Mouse (Mus musculus) lung, postnatal 0 days (tissue): ENCODE data around the gene Ubap2. TPM values are rescaled to one million over a fixed set of nuclear protein-coding genes. Genes with fewer than 3 reads are reported as not detected.

Experiments used
- ATAC-seq: fragments of 200-750 bp; cut with Nextera tagmentation; 2 replicates; pipeline ENCODE4 v1.8.0; 2017; ENCODE audit warnings: moderate library complexity
- DNase-seq: peaks from one replicate; pipeline ENCODE4 v3.0.0-alpha.2; 2016; ENCODE audit warnings: low spot score
- H3K27ac ChIP-seq: fragments of 300-500 bp; sonication (generic); 2 replicates; pipeline ENCODE4 v1.5.1; 2014; ENCODE audit warnings: antibody characterized with exemption, mild to moderate bottlenecking, low read length, mixed read lengths
- H3K27me3 ChIP-seq: fragments of 300-500 bp; sonication (generic); replicated peaks from 2 replicates; pipeline ENCODE4 v1.6.1; 2014; ENCODE audit warnings: low read length, mixed read lengths; ENCODE audit not compliant: insufficient read depth
- H3K36me3 ChIP-seq: fragments of 300-500 bp; sonication (generic); 2 replicates; pipeline ENCODE4 v1.6.1; 2014; ENCODE audit warnings: low read length, mixed read lengths; ENCODE audit not compliant: insufficient read depth
- H3K4me1 ChIP-seq: fragments of 300-500 bp; sonication (generic); 2 replicates; pipeline ENCODE4 v1.6.1; 2014; ENCODE audit warnings: antibody characterized with exemption, low read depth, low read length, mixed read lengths; ENCODE audit not compliant: insufficient read depth
- H3K4me2 ChIP-seq: fragments of 300-500 bp; sonication (generic); replicated peaks from 2 replicates; pipeline ENCODE4 v1.6.1; 2014; ENCODE audit warnings: low read depth, mild to moderate bottlenecking, low read length, moderate library complexity, mixed read lengths
- H3K4me3 ChIP-seq: fragments of 300-500 bp; sonication (generic); 2 replicates; pipeline ENCODE4 v1.5.1; 2014; ENCODE audit warnings: low read depth, low read length
- H3K9ac ChIP-seq: fragments of 300-500 bp; sonication (generic); replicated peaks from 2 replicates; pipeline ENCODE4 v1.6.1; 2014; ENCODE audit warnings: low read depth, mild to moderate bottlenecking
- H3K9me3 ChIP-seq: fragments of 300-500 bp; sonication (generic); 2 replicates; pipeline ENCODE4 v1.6.1; 2016; ENCODE audit warnings: low read length, mixed read lengths
- CTCF ChIP-seq: IDR thresholded peaks from 2 replicates; pipeline ENCODE4 v1.5.1; 2016; ENCODE audit warnings: antibody characterized with exemption, mild to moderate bottlenecking
- EP300 ChIP-seq: IDR thresholded peaks from 2 replicates; pipeline ENCODE4 v1.6.1; 2016; ENCODE audit warnings: antibody characterized with exemption, mild to moderate bottlenecking, control low read depth
- WGBS: fragments of 180-500 bp; shearing (Covaris S2); extraction: QIAGEN DNeasy Blood & Tissue Kit; methylation state at CpG from one replicate; pipeline ENCODE4 v1.1.7; 2014; 5-methylcytosine and 5-hydroxymethylcytosine counted together
- polyA plus RNA-seq: library from polyadenylated mRNA; unstranded; fragments of >200 nt; fragmentation: Nextera tagmentation; extraction: Ambion mirVana; gene quantifications from 2 replicates; pipeline ENCODE4 v1.2.1, GENCODE M21; 2015

Gene Ubap2
- polyA plus RNA-seq, 1 experiment from 2014 or later, result 18.2 TPM

GRCm38 (mm10) chr4:41165693-41166475, 109.1 kb downstream of the Ubap2 start:
- H3K27ac ChIP-seq, result no peak overlapping the region
- H3K27me3 ChIP-seq, result no peaks in the 10 kb centered on the region
- H3K4me2 ChIP-seq, result no peak overlapping the region
- no peaks in the 10 kb centered on the region for H3K36me3 ChIP-seq
- ATAC-seq (peak; percentile 25; the same call in 1 of the 2 replicates), DNase-seq (peak; percentile 90)
- 59% methylated on average over 6 of the region's 6 CpGs for WGBS
- H3K9ac ChIP-seq, result no peak overlapping the region
- no peak overlapping the region for H3K4me3 ChIP-seq
- H3K9me3 ChIP-seq, result no peaks in the 10 kb centered on the region
- H3K4me1 ChIP-seq, result 0 out of 2 replicates have a peak, but pooled peaks cover 3% of the 10 kb centered on the region
- TF ChIP-seq EP300 (no peak), CTCF (peak; percentile 80)

- DNase-seq (no peak), ATAC-seq (no peak)
- Histone ChIP-seq H3K4me3 (no peak overlapping the region), H3K27ac (no peak overlapping the region), H3K9me3 (no peaks in the 10 kb centered on the region), H3K27me3 (no peaks in the 10 kb centered on the region), H3K36me3 (no peaks in the 10 kb centered on the region), H3K4me2 (no peak overlapping the region), H3K4me1 (0 out of 2 replicates have a peak, but pooled peaks cover 3% of the 10 kb centered on the region), H3K9ac (no peak overlapping the region)
- TF ChIP-seq CTCF, result no peak
- no peak for TF ChIP-seq EP300
- WGBS, result 48% methylated on average over 2 of the region's 2 CpGs
Observed at GRCm38 (mm10) chr4:41164974-41165373, 110.0 kb downstream of the Ubap2 start.

GRCm38 (mm10) chr4:41161232-41161631, 113.7 kb downstream of the Ubap2 start:
- Histone ChIP-seq H3K27me3 (no peaks in the 10 kb centered on the region), H3K4me1 (0 out of 2 replicates have a peak, but pooled peaks cover 8% of the 10 kb centered on the region), H3K9me3 (no peaks in the 10 kb centered on the region), H3K4me2 (no peak overlapping the region), H3K36me3 (no peaks in the 10 kb centered on the region), H3K9ac (no peak overlapping the region), H3K27ac (no peak overlapping the region), H3K4me3 (no peak overlapping the region)
- no peak for ATAC-seq
- TF ChIP-seq CTCF (no peak), EP300 (no peak)
- no peak for DNase-seq
- 99% methylated on average over 3 of the region's 3 CpGs for WGBS

- no peak for ATAC-seq
- Histone ChIP-seq H3K36me3 (no peaks in the 10 kb centered on the region), H3K27me3 (no peaks in the 10 kb centered on the region), H3K9ac (no peak overlapping the region), H3K4me2 (no peak overlapping the region), H3K4me1 (0 out of 2 replicates have a peak, but pooled peaks cover 5% of the 10 kb centered on the region), H3K4me3 (no peak overlapping the region), H3K27ac (0 out of 2 replicates have a peak overlapping the region, but pooled peaks have one; percentile 5), H3K9me3 (no peaks in the 10 kb centered on the region)
- 62% methylated on average over 1 of the region's 1 CpGs for WGBS
- TF ChIP-seq CTCF, result no peak
- DNase-seq, result no peak
Observed at GRCm38 (mm10) chr4:41158251-41158650, 116.7 kb downstream of the Ubap2 start.

- no peaks in the 10 kb centered on the region for H3K27me3 ChIP-seq
- H3K9me3 ChIP-seq, result no peaks in the 10 kb centered on the region
- TF ChIP-seq CTCF, result no peak
- no peak for TF ChIP-seq EP300
- no peak overlapping the region for H3K9ac ChIP-seq
- DNase-seq, result no peak
- H3K4me1 ChIP-seq, result 0 out of 2 replicates have a peak, but pooled peaks cover 5% of the 10 kb centered on the region
- no peak overlapping the region for H3K4me3 ChIP-seq
- WGBS, result 77% methylated on average over 9 of the region's 9 CpGs
- no peaks in the 10 kb centered on the region for H3K36me3 ChIP-seq
- H3K27ac ChIP-seq, result no peak overlapping the region
- H3K4me2 ChIP-seq, result no peak overlapping the region
- no peak for ATAC-seq
Observed at GRCm38 (mm10) chr4:41156961-41157360, 118.0 kb downstream of the Ubap2 start.

- H3K4me1 ChIP-seq, result 0 out of 2 replicates have a peak, but pooled peaks cover 4% of the 10 kb centered on the region
- H3K27ac ChIP-seq, result no peak overlapping the region
- WGBS, result 76% methylated on average over 3 of the region's 3 CpGs
- H3K9ac ChIP-seq, result no peak overlapping the region
- H3K36me3 ChIP-seq, result no peaks in the 10 kb centered on the region
- H3K9me3 ChIP-seq, result no peaks in the 10 kb centered on the region
- no peak overlapping the region for H3K4me2 ChIP-seq
- H3K4me3 ChIP-seq, result no peak overlapping the region
- DNase-seq (no peak), ATAC-seq (0 out of 2 replicates have a peak, but pooled peaks have one; percentile 49)
- no peaks in the 10 kb centered on the region for H3K27me3 ChIP-seq
- TF ChIP-seq EP300 (no peak), CTCF (no peak)
Observed at GRCm38 (mm10) chr4:41153146-41153545, 121.8 kb downstream of the Ubap2 start.
